Mouse (Mus musculus) thymus, adult 2 months (tissue): ENCODE results near the gene Cyp2d40. TPM values are rescaled to one million over a fixed set of nuclear protein-coding genes. Genes with fewer than 3 reads are reported as not detected.

Source experiments
- DNase-seq: peaks from one replicate; pipeline ENCODE4 v3.0.0; 2021
- H3K27ac ChIP-seq: fragments of 200-500 bp; 2 replicates; pipeline ENCODE4 v1.5.1; 2012; ENCODE audit warnings: low read length, control low read depth; ENCODE audit not compliant: control insufficient read depth, insufficient read depth
- H3K27me3 ChIP-seq: fragments of 200-500 bp; 2 replicates; pipeline ENCODE4 v1.6.1; 2012; ENCODE audit warnings: mild to moderate bottlenecking, low read length, moderate library complexity, mixed read lengths; ENCODE audit not compliant: control insufficient read depth, insufficient read depth
- H3K36me3 ChIP-seq: fragments of 200-500 bp; 2 replicates; pipeline ENCODE4 v1.6.1; 2012; ENCODE audit warnings: mild to moderate bottlenecking, low read length, moderate library complexity; ENCODE audit not compliant: control insufficient read depth, insufficient read depth
- H3K4me1 ChIP-seq: fragments of 200-500 bp; replicated peaks from 2 replicates; pipeline ENCODE4 v1.6.1; 2012; ENCODE audit warnings: low read length; ENCODE audit not compliant: control insufficient read depth, insufficient read depth
- H3K4me3 ChIP-seq: fragments of 200-500 bp; 2 replicates; pipeline ENCODE4 v1.5.1; 2012; ENCODE audit warnings: mild to moderate bottlenecking, low read length, control low read depth, moderate library complexity; ENCODE audit not compliant: control insufficient read depth, insufficient read depth
- CTCF ChIP-seq: fragments of 200-500 bp; IDR thresholded peaks from 2 replicates; pipeline ENCODE4 v1.5.1; 2012; ENCODE audit warnings: mild to moderate bottlenecking, control low read depth, low read length, moderate library complexity, borderline replicate concordance; ENCODE audit not compliant: control insufficient read depth, poor library complexity, insufficient read depth; ENCODE audit errors: extremely low read depth
- POLR2A ChIP-seq: fragments of 200-500 bp; IDR thresholded peaks from 2 replicates; pipeline ENCODE4 v1.6.1; 2012; ENCODE audit warnings: mild to moderate bottlenecking, low read length, control low read depth, moderate library complexity; ENCODE audit not compliant: control insufficient read depth, poor library complexity, insufficient read depth; ENCODE audit errors: extremely low read depth
- WGBS: fragments of 180-500 bp; shearing (Covaris S2); methylation state at CpG from one replicate; pipeline ENCODE4 v1.1.7; 2018; 5-methylcytosine and 5-hydroxymethylcytosine counted together
- polyA plus RNA-seq: library from polyadenylated mRNA; depleted of rRNA; stranded (reverse); fragments of >200 nt; gene quantifications from 2 replicates; pipeline ENCODE4 v1.2.3, GENCODE M21; 2012; rRNA removed

Cyp2d40 gene
- polyA plus RNA-seq = 0.19 and 0.47 TPM in 2 replicates

GRCm38 (mm10) chr15:82763631-82764420 lies at the start of gene Cyp2d40:
Cyp2d40 (minus strand) TSS chr15:82764183.
- TF ChIP-seq POLR2A = no peak
- no peak for TF ChIP-seq CTCF
- no peaks in the 10 kb centered on the region for H3K4me1 ChIP-seq
- no peak for DNase-seq
- H3K36me3 ChIP-seq = no peaks in the 10 kb centered on the region
- no peak within 1 kb of the TSS for H3K4me3 ChIP-seq
- H3K27me3 ChIP-seq = no peaks in the 10 kb centered on the region
- 97% methylated on average over 9 of the region's 9 CpGs for WGBS
- no peak within 1 kb of the TSS for H3K27ac ChIP-seq

- TF ChIP-seq CTCF = no peak
- TF ChIP-seq POLR2A = no peak
- H3K36me3 ChIP-seq = peaks cover 47% of the 10 kb centered on the region
- H3K4me3 ChIP-seq = no peak overlapping the region
- H3K4me1 ChIP-seq = no peaks in the 10 kb centered on the region
- no peak overlapping the region for H3K27ac ChIP-seq
- no peaks in the 10 kb centered on the region for H3K27me3 ChIP-seq
- DNase-seq = no peak
- WGBS = 94% methylated on average over 1 of the region's 1 CpGs
Measured at GRCm38 (mm10) chr15:82810556-82810955, 46.6 kb upstream of the Cyp2d40 start.

DNA sequence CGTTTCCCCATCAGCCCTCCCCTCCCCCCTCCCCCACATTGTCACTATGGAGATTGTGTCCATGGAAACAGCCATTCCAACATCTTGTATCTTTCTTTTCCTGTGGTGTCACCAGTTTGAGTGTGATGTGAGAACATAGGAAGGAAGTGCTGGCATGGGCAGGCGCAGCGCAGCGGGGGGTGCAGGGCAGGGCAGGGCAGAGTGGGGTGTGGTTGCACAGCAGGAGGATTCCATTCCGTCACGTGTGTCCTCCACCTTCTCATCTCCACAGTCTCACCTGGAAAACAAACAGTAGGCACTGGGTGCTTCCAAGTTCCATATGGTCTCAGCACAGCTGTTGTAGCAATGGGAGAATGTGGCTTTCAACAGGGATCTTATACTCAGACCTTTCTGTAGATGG lies 45.5 kb upstream of the Cyp2d40 start:
- no peak for DNase-seq
- no peak overlapping the region for H3K4me3 ChIP-seq
- 91% methylated on average over 6 of the region's 6 CpGs for WGBS
- H3K27me3 ChIP-seq = no peaks in the 10 kb centered on the region
- peaks cover 39% of the 10 kb centered on the region for H3K36me3 ChIP-seq
- TF ChIP-seq CTCF (no peak), POLR2A (no peak)
- H3K4me1 ChIP-seq = no peaks in the 10 kb centered on the region
- H3K27ac ChIP-seq = no peak overlapping the region

- no peaks in the 10 kb centered on the region for H3K27me3 ChIP-seq
- TF ChIP-seq CTCF = no peak
- no peak for TF ChIP-seq POLR2A
- no peak overlapping the region for H3K27ac ChIP-seq
- H3K36me3 ChIP-seq = peaks cover 24% of the 10 kb centered on the region
- 90% methylated on average over 5 of the region's 5 CpGs for WGBS
- no peaks in the 10 kb centered on the region for H3K4me1 ChIP-seq
- no peak for DNase-seq
- no peak overlapping the region for H3K4me3 ChIP-seq
Measured at GRCm38 (mm10) chr15:82806969-82807763, 43.2 kb upstream of the Cyp2d40 start.

DNA sequence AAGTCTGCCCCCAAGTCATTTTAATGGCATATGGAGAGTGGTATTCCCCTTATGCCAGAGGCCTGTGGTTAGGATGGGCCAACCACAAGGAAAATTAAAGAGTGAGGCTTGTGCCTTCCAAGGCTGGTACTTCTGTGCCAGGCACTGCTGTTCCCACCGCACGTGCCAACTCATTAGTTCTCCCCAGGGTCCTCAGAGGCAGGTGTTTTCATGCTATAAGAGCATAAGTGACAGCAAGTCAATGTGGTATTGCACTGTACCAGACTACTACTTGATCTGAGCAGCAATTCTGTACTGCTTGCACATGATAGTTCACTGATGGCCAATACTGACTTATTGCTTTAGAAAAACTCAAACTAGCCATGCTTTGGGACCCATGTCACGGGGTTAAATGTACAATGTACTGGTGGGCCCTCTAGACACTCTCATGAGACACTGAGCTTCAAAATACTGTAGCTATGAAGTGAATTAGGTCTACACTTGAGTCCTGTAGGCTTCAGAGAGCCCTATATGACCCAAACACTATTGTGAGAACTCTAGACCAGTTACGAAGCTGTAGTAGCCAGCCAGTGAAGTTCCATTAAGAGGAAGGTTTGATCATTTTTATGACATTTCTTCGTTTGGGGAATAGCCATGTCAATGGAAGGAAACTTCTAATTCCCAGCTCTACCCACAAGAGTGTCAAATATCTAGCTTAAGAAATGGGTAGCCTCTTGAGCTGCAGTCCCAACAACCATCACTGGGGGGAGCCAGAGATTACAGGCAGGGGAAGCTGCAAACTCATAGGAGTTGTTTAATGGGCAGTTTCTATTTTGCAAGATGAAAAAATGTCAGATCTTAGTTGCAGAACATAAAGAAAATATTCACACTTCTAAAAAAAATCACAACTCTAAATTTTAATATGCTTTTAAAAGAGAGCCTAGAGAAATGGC lies 41.0 kb upstream of the Cyp2d40 start:
- no peak overlapping the region for H3K4me3 ChIP-seq
- TF ChIP-seq CTCF = no peak
- WGBS = 79% methylated on average over 5 of the region's 5 CpGs
- DNase-seq = peak; percentile 82
- H3K36me3 ChIP-seq = peaks cover 6% of the 10 kb centered on the region
- H3K27me3 ChIP-seq = no peaks in the 10 kb centered on the region
- no peaks in the 10 kb centered on the region for H3K4me1 ChIP-seq
- H3K27ac ChIP-seq = no peak overlapping the region

GRCm38 (mm10) chr15:82795936-82796440 lies 32.0 kb upstream of the Cyp2d40 start:
- H3K36me3 ChIP-seq = no peaks in the 10 kb centered on the region
- no peaks in the 10 kb centered on the region for H3K4me1 ChIP-seq
- no peak for TF ChIP-seq POLR2A
- TF ChIP-seq CTCF = no peak
- 84% methylated on average over 3 of the region's 3 CpGs for WGBS
- no peak for DNase-seq
- no peak overlapping the region for H3K27ac ChIP-seq
- no peaks in the 10 kb centered on the region for H3K27me3 ChIP-seq
- no peak overlapping the region for H3K4me3 ChIP-seq
